Mouse (Mus musculus) midbrain, embryonic 16.5 days (tissue): ENCODE measurements around the gene Rasgrp1. TPM values are rescaled to one million over a fixed set of nuclear protein-coding genes. Genes with fewer than 3 reads are reported as not detected.

Experiments
- ATAC-seq: fragments of 200-750 bp; cut with Nextera tagmentation; 2 replicates; pipeline ENCODE4 v1.8.0; 2017; ENCODE audit warnings: moderate TSS enrichment
- H3K27ac ChIP-seq: fragments of 300-500 bp; sonication (generic); 2 replicates; pipeline ENCODE4 v1.5.1; 2014; ENCODE audit warnings: mild to moderate bottlenecking, low read length, mixed read lengths
- H3K27me3 ChIP-seq: fragments of 300-500 bp; sonication (generic); 2 replicates; pipeline ENCODE4 v1.6.1; 2014; ENCODE audit warnings: low read depth, low read length, mixed read lengths; ENCODE audit not compliant: control insufficient read depth, insufficient read depth
- H3K36me3 ChIP-seq: fragments of 300-500 bp; sonication (generic); 2 replicates; pipeline ENCODE4 v1.6.1; 2014; ENCODE audit warnings: mild to moderate bottlenecking, low read length, moderate library complexity, mixed read lengths; ENCODE audit not compliant: control insufficient read depth, insufficient read depth
- H3K4me1 ChIP-seq: fragments of 300-500 bp; sonication (generic); 2 replicates; pipeline ENCODE4 v1.6.1; 2014; ENCODE audit warnings: mild to moderate bottlenecking, low read length, mixed read lengths; ENCODE audit not compliant: control insufficient read depth, insufficient read depth
- H3K4me2 ChIP-seq: fragments of 300-500 bp; sonication (generic); 2 replicates; pipeline ENCODE4 v1.6.1; 2014; ENCODE audit warnings: mild to moderate bottlenecking, low read length, mixed read lengths
- H3K4me3 ChIP-seq: fragments of 300-500 bp; sonication (generic); 2 replicates; pipeline ENCODE4 v1.5.1; 2014; ENCODE audit warnings: low read depth, mild to moderate bottlenecking, low read length, moderate library complexity, mixed read lengths
- H3K9ac ChIP-seq: fragments of 300-500 bp; sonication (generic); 2 replicates; pipeline ENCODE4 v1.6.1; 2014; ENCODE audit warnings: low read depth, low read length, mixed read lengths
- H3K9me3 ChIP-seq: fragments of 300-500 bp; sonication (generic); replicated peaks from 2 replicates; pipeline ENCODE4 v1.6.1; 2014; ENCODE audit warnings: mild to moderate bottlenecking, low read length, mixed read lengths; ENCODE audit not compliant: control insufficient read depth, poor library complexity, severe bottlenecking
- WGBS: fragments of 180-500 bp; shearing (Covaris S2); extraction: QIAGEN DNeasy Blood & Tissue Kit; methylation state at CpG from one replicate; pipeline ENCODE4 v1.1.7; 2014; 5-methylcytosine and 5-hydroxymethylcytosine counted together
- polyA plus RNA-seq: library from polyadenylated mRNA; unstranded; fragments of >200 nt; fragmentation: Nextera tagmentation; extraction: Ambion mirVana; gene quantifications from 2 replicates; pipeline ENCODE4 v1.2.1, GENCODE M21; 2015

The Rasgrp1 gene
- polyA plus RNA-seq, 1 experiment from 2014 or later, result 3.4 TPM

- H3K4me3 ChIP-seq, result no peak overlapping the region
- H3K27me3 ChIP-seq, result no peaks in the 10 kb centered on the region
- H3K4me1 ChIP-seq, result no peaks in the 10 kb centered on the region
- ATAC-seq, result no peak
- H3K27ac ChIP-seq, result no peak overlapping the region
- no peak overlapping the region for H3K4me2 ChIP-seq
- no peaks in the 10 kb centered on the region for H3K36me3 ChIP-seq
- 95% methylated on average over 1 of the region's 1 CpGs for WGBS
- H3K9ac ChIP-seq, result no peak overlapping the region
- H3K9me3 ChIP-seq, result no peaks in the 10 kb centered on the region
Observed at GRCm38 (mm10) chr2:117371706-117372105, 28.9 kb upstream of the Rasgrp1 start.

GRCm38 (mm10) chr2:117366478-117366877 lies 23.7 kb upstream of the Rasgrp1 start:
- Histone ChIP-seq H3K9ac (no peak overlapping the region), H3K4me3 (no peak overlapping the region), H3K27ac (no peak overlapping the region), H3K27me3 (no peaks in the 10 kb centered on the region), H3K4me1 (no peaks in the 10 kb centered on the region), H3K36me3 (no peaks in the 10 kb centered on the region), H3K4me2 (no peak overlapping the region), H3K9me3 (no peaks in the 10 kb centered on the region)
- WGBS, result 70% methylated on average over 3 of the region's 3 CpGs
- no peak for ATAC-seq

- Histone ChIP-seq H3K4me2 (no peak overlapping the region), H3K4me3 (no peak overlapping the region), H3K27ac (no peak overlapping the region), H3K4me1 (no peaks in the 10 kb centered on the region), H3K36me3 (no peaks in the 10 kb centered on the region), H3K9me3 (no peaks in the 10 kb centered on the region), H3K9ac (no peak overlapping the region), H3K27me3 (no peaks in the 10 kb centered on the region)
- WGBS, result 89% methylated on average over 2 of the region's 2 CpGs
- no peak for ATAC-seq
Observed at GRCm38 (mm10) chr2:117364056-117364455, 21.3 kb upstream of the Rasgrp1 start.

GRCm38 (mm10) chr2:117357939-117358338 lies 15.1 kb upstream of the Rasgrp1 start:
- no peaks in the 10 kb centered on the region for H3K9me3 ChIP-seq
- H3K4me1 ChIP-seq, result no peaks in the 10 kb centered on the region
- H3K27ac ChIP-seq, result no peak overlapping the region
- no peak overlapping the region for H3K4me3 ChIP-seq
- no peak overlapping the region for H3K9ac ChIP-seq
- no peak for ATAC-seq
- H3K4me2 ChIP-seq, result no peak overlapping the region
- no peaks in the 10 kb centered on the region for H3K36me3 ChIP-seq
- no peaks in the 10 kb centered on the region for H3K27me3 ChIP-seq

- no peaks in the 10 kb centered on the region for H3K27me3 ChIP-seq
- WGBS, result 35% methylated on average over 9 of the region's 9 CpGs
- H3K4me1 ChIP-seq, result no peaks in the 10 kb centered on the region
- no peaks in the 10 kb centered on the region for H3K9me3 ChIP-seq
- no peak overlapping the region for H3K9ac ChIP-seq
- H3K4me3 ChIP-seq, result no peak overlapping the region
- ATAC-seq, result no peak; the same call in 1 of the 2 replicates
- no peak overlapping the region for H3K27ac ChIP-seq
- no peak overlapping the region for H3K4me2 ChIP-seq
- H3K36me3 ChIP-seq, result no peaks in the 10 kb centered on the region
Observed at GRCm38 (mm10) chr2:117352305-117353123, 9.7 kb upstream of the Rasgrp1 start.

- no peak overlapping the region for H3K4me3 ChIP-seq
- no peaks in the 10 kb centered on the region for H3K36me3 ChIP-seq
- no peak overlapping the region for H3K27ac ChIP-seq
- no peak overlapping the region for H3K9ac ChIP-seq
- ATAC-seq, result no peak
- no peaks in the 10 kb centered on the region for H3K9me3 ChIP-seq
- WGBS, result 54% methylated on average over 6 of the region's 6 CpGs
- H3K27me3 ChIP-seq, result no peaks in the 10 kb centered on the region
- H3K4me2 ChIP-seq, result no peak overlapping the region
- H3K4me1 ChIP-seq, result no peaks in the 10 kb centered on the region
Observed at GRCm38 (mm10) chr2:117350138-117350537, 7.3 kb upstream of the Rasgrp1 start.

GRCm38 (mm10) chr2:117343240-117343624 lies 431 bp upstream of the Rasgrp1 start:
- 34% methylated on average over 7 of the region's 7 CpGs for WGBS
- Histone ChIP-seq H3K4me3 (no peak overlapping the region), H3K27ac (no peak overlapping the region), H3K9ac (no peak overlapping the region), H3K4me2 (peak overlapping the region; percentile 95; the same call in 1 of the 2 replicates), H3K9me3 (no peaks in the 10 kb centered on the region), H3K36me3 (no peaks in the 10 kb centered on the region), H3K27me3 (no peaks in the 10 kb centered on the region; the same call in 1 of the 2 replicates), H3K4me1 (peaks cover 7% of the 10 kb centered on the region; the same call in 1 of the 2 replicates)
- ATAC-seq, result no peak

- ATAC-seq, result peak; percentile 57
- H3K4me3 ChIP-seq, result peak overlapping the region; percentile 55
- H3K9me3 ChIP-seq, result no peaks in the 10 kb centered on the region
- H3K27ac ChIP-seq, result no peak overlapping the region
- 1% methylated on average over 19 of the region's 19 CpGs for WGBS
- no peaks in the 10 kb centered on the region; the same call in 1 of the 2 replicates for H3K27me3 ChIP-seq
- peak overlapping the region; percentile 95 for H3K4me2 ChIP-seq
- H3K4me1 ChIP-seq, result peaks cover 7% of the 10 kb centered on the region; the same call in 1 of the 2 replicates
- H3K36me3 ChIP-seq, result no peaks in the 10 kb centered on the region
- peak overlapping the region; percentile 61 for H3K9ac ChIP-seq
Observed at GRCm38 (mm10) chr2:117342090-117342546, 683 bp downstream of the Rasgrp1 start.

- 55% methylated on average over 3 of the region's 3 CpGs for WGBS
- no peak for ATAC-seq
Observed at GRCm38 (mm10) chr2:117338501-117338900, 4.3 kb downstream of the Rasgrp1 start.

More at GRCm38 (mm10) chr2:117338501-117338900, 4.3 kb downstream of the Rasgrp1 start:
- Histone ChIP-seq H3K9me3 (no peaks in the 10 kb centered on the region), H3K27me3 (no peaks in the 10 kb centered on the region; the same call in 1 of the 2 replicates), H3K9ac (no peak overlapping the region), H3K4me1 (peaks cover 7% of the 10 kb centered on the region; the same call in 1 of the 2 replicates), H3K4me2 (no peak overlapping the region), H3K36me3 (no peaks in the 10 kb centered on the region), H3K27ac (no peak overlapping the region), H3K4me3 (no peak overlapping the region)
